22 mouse cellular contexts compared by ENCODE assay signal in genomic region chr14:57716601-57717245, GRCm38 (mm10). TPM values are rescaled to one million over a fixed set of nuclear protein-coding genes. Genes with fewer than 3 reads are reported as not detected.
A peak's percentile ranks its signal among the peaks of the same experiment; 100 is the strongest.
DNase-seq lines count a peak whose midpoint lies in the region; ATAC-seq and TF ChIP-seq lines count a peak whose summit lies in the region.
"Had no signal": no experiment of that assay in that cellular context is flagged by ENCODE, and none has a peak within 500 bp of the region (broad histone marks: within the 10 kb centered on the region; RNA-seq: fewer than 3 reads in every experiment).

No protein-coding gene starts in this region.

- no peak for TF ChIP-seq EP300 in heart, adult 2 months (IDR thresholded peaks at IDR 0.05; ENCODE audit: insufficient read depth, low read depth, low read length)

- no peak for TF ChIP-seq POLR2A in cortical plate, adult 2 months (IDR thresholded peaks at IDR 0.05; ENCODE audit: extremely low read depth, insufficient read depth, low read length)
- TF ChIP-seq POLR2A in heart, adult 2 months (IDR thresholded peaks at IDR 0.05; ENCODE audit: insufficient read depth, low read depth, low read length), result no peak

- H3K4me3 ChIP-seq in neural tube, embryonic 11.5 days (ENCODE audit: low read depth, low read length), result no peak overlapping the region
- H3K4me3 ChIP-seq in cortical plate, adult 2 months (ENCODE audit: insufficient read depth, low read length), result no peak overlapping the region
- no peak overlapping the region for H3K4me3 ChIP-seq in heart, adult 2 months
- H3K4me3 ChIP-seq: embryonic facial prominence, embryonic 15.5 days; forebrain, embryonic 13.5 days; heart, embryonic 12.5 days; limb, embryonic 15.5 days; neural tube, embryonic 15.5 days had no signal

- no peaks in the 10 kb centered on the region for H3K9me3 ChIP-seq in neural tube, embryonic 11.5 days (ENCODE audit: control insufficient read depth, low read length)
- H3K9me3 ChIP-seq: embryonic facial prominence, embryonic 15.5 days; forebrain, embryonic 13.5 days; heart, embryonic 12.5 days; limb, embryonic 15.5 days; neural tube, embryonic 15.5 days had no signal

- H3K4me2 ChIP-seq in neural tube, embryonic 11.5 days (ENCODE audit: low read depth), result no peak overlapping the region
- H3K4me2 ChIP-seq: embryonic facial prominence, embryonic 15.5 days; forebrain, embryonic 13.5 days; heart, embryonic 12.5 days; limb, embryonic 15.5 days; neural tube, embryonic 15.5 days had no signal

- WGBS in neural tube, embryonic 11.5 days, result 62% methylated on average over 4 of the region's 4 CpGs
- 85% methylated on average over 4 of the region's 4 CpGs for WGBS in heart, adult 2 months

- no peak overlapping the region for H3K9ac ChIP-seq in neural tube, embryonic 11.5 days (ENCODE audit: low read length)
- H3K9ac ChIP-seq in heart, adult 2 months (ENCODE audit: low read depth, low read length), result no peak overlapping the region
- H3K9ac ChIP-seq: embryonic facial prominence, embryonic 15.5 days; forebrain, embryonic 13.5 days; heart, embryonic 12.5 days; limb, embryonic 15.5 days; liver, postnatal 0 days; neural tube, embryonic 15.5 days had no signal

- H3K27me3 ChIP-seq in neural tube, embryonic 11.5 days (ENCODE audit: control insufficient read depth, insufficient read depth, low read length), result no peaks in the 10 kb centered on the region
- H3K27me3 ChIP-seq in heart, adult 2 months (ENCODE audit: control insufficient read depth, insufficient read depth, low read length), result no peaks in the 10 kb centered on the region
- H3K27me3 ChIP-seq: embryonic facial prominence, embryonic 15.5 days; forebrain, embryonic 13.5 days; heart, embryonic 12.5 days; limb, embryonic 15.5 days; neural tube, embryonic 15.5 days had no signal

- H3K79me2 ChIP-seq in heart, adult 2 months (replicated peaks; ENCODE audit: control insufficient read depth, insufficient read depth, low read length), result peaks cover 13% of the 10 kb centered on the region

- no peak for DNase-seq in frontal cortex, postnatal 36 days (ENCODE audit: low spot score in 2 of 2)
- no peak for DNase-seq in neural tube, embryonic 11.5 days (ENCODE audit: low spot score)
- no peak for DNase-seq in neural tube, embryonic 10.5 days (ENCODE audit: extremely low spot score, low spot score)
- DNase-seq in adrenal gland, adult (ENCODE audit: inconsistent age in 2 of 2, low spot score in 1 of 2), result no peak
- no peak for DNase-seq in heart, adult 2 months
- DNase-seq: adrenal gland, postnatal 25 days; heart, postnatal 36 days; kidney, adult 11 months; kidney, postnatal 14 days; liver, postnatal 0 days had no signal

- TF ChIP-seq CTCF in cortical plate, adult 2 months (IDR thresholded peaks at IDR 0.05; ENCODE audit: extremely low read depth, insufficient read depth, low read length), result no peak
- no peak for TF ChIP-seq CTCF in heart, adult 2 months (IDR thresholded peaks at IDR 0.05)

- intact Hi-C loops in heart, adult 2 months (cut with DNase I), result no loop called here

- H3K27ac ChIP-seq in neural tube, embryonic 11.5 days (ENCODE audit: low read depth, low read length), result peak overlapping the region; percentile 53; the same call in 1 of the 2 replicates
- H3K27ac ChIP-seq in cortical plate, adult 2 months (ENCODE audit: insufficient read depth, low read length), result peak overlapping the region; percentile 12; the same call in 1 of the 2 replicates
- H3K27ac ChIP-seq in heart, adult 2 months, result no peak overlapping the region
- H3K27ac ChIP-seq: embryonic facial prominence, embryonic 15.5 days; forebrain, embryonic 13.5 days; limb, embryonic 15.5 days; neural tube, embryonic 15.5 days had no signal

- peaks cover 8% of the 10 kb centered on the region; the same call in 1 of the 2 replicates for H3K4me1 ChIP-seq in neural tube, embryonic 11.5 days (ENCODE audit: control insufficient read depth, insufficient read depth, low read length)
- H3K4me1 ChIP-seq in cortical plate, adult 2 months (ENCODE audit: control insufficient read depth, insufficient read depth, low read length), result no peaks in the 10 kb centered on the region; the same call in 1 of the 2 replicates
- H3K4me1 ChIP-seq in heart, adult 2 months (ENCODE audit: control insufficient read depth, insufficient read depth, low read length), result peaks cover 17% of the 10 kb centered on the region
- H3K4me1 ChIP-seq: embryonic facial prominence, embryonic 15.5 days had no signal

- ATAC-seq in frontal cortex, adult (ENCODE audit: low TSS enrichment), result 0 out of 2 replicates have a peak, but pooled peaks have one; percentile 9
- ATAC-seq in neural tube, embryonic 11.5 days (ENCODE audit: insufficient read depth, low FRiP score, low TSS enrichment), result peak; percentile 48; the same call in 1 of the 2 replicates
- ATAC-seq: CD4-positive, CD25-positive, alpha-beta regulatory T cell, adult 4 months; forebrain, embryonic 13.5 days; liver, postnatal 0 days had no signal

- no peaks in the 10 kb centered on the region for H3K36me3 ChIP-seq in neural tube, embryonic 11.5 days (ENCODE audit: control insufficient read depth, insufficient read depth, low read length)
- peaks cover 6% of the 10 kb centered on the region; the same call in 1 of the 2 replicates for H3K36me3 ChIP-seq in heart, adult 2 months (ENCODE audit: control insufficient read depth, insufficient read depth, low read length)
- H3K36me3 ChIP-seq: neural tube, embryonic 15.5 days had no signal

RNA-seq across cellular contexts. Expression of gene Gm49361, which starts 29.2 kb away (rescaled TPM):
- polyA plus RNA-seq in neural tube, embryonic 11.5 days (2014; fragmentation: Nextera tagmentation; extraction: Ambion mirVana), result not detected in 2 replicates
- not detected in 2 replicates for polyA plus RNA-seq in cortical plate, adult 2 months (2012; rRNA removed)
- total RNA-seq in heart, adult 2 months (2021), result 1 to 10 TPM; 1.9 to 2.2 TPM
- not detected in 2 replicates for polyA plus RNA-seq in heart, adult 2 months (2012; rRNA removed)
- total RNA-seq: adrenal gland, postnatal 25 days; layer of hippocampus, postnatal 14 days; MEL had no signal
- polyA plus RNA-seq: CD4-positive, CD25-positive, alpha-beta regulatory T cell, adult 4 months; embryonic facial prominence, embryonic 15.5 days; forebrain, embryonic 13.5 days; heart, embryonic 12.5 days; limb, embryonic 15.5 days; liver, postnatal 0 days; neural tube, embryonic 15.5 days; stomach, embryonic 14.5 days; thymus, postnatal 0 days had no signal

RNA-seq across cellular contexts. Expression of gene Lats2, which starts 41.5 kb away (rescaled TPM):
- polyA plus RNA-seq in neural tube, embryonic 11.5 days (2014; fragmentation: Nextera tagmentation; extraction: Ambion mirVana), result 17.5 and 18.0 TPM in 2 replicates
- 14.4 and 16.7 TPM in 2 replicates for polyA plus RNA-seq in cortical plate, adult 2 months (2012; rRNA removed)
- total RNA-seq in heart, adult 2 months (2021), result 10 to 100 TPM; 30.1 to 31.2 TPM
- polyA plus RNA-seq in heart, adult 2 months (2012; rRNA removed), result 18.6 and 22.8 TPM in 2 replicates

RNA-seq across cellular contexts. Expression of gene Xpo4, which starts 51.5 kb away (rescaled TPM):
- 34.5 and 35.1 TPM in 2 replicates for polyA plus RNA-seq in neural tube, embryonic 11.5 days (2014; fragmentation: Nextera tagmentation; extraction: Ambion mirVana)
- polyA plus RNA-seq in cortical plate, adult 2 months (2012; rRNA removed), result 6.7 and 7.1 TPM in 2 replicates
- total RNA-seq in heart, adult 2 months (2021), result 10 to 100 TPM; 10.9 to 12.7 TPM
- polyA plus RNA-seq in heart, adult 2 months (2012; rRNA removed), result 2.8 and 6.4 TPM in 2 replicates
